In the genomic region with DNA sequence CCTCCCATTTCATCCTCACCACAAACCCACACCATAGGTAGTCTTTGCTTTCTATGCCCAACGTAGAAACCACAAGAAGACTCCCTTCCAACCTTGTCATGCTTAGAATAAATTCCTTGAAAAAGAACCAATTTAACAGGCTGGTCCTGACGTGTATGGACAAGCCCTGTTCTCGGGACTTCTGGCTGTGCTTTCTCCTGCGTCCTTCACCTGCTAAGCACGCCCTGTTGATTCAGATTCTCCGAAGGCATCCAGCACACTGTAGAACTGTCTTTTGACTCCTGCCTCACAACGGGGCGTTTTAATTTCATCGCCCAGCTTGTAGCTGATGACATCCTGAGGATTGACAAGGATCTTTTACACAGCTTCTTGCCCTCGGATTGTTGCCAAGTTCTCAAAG, we compare ENCODE assay signal across 14 mouse cellular contexts. TPM values are rescaled to one million over a fixed set of nuclear protein-coding genes. Genes with fewer than 3 reads are reported as not detected.
"Had no signal": no experiment of that assay in that cellular context is flagged by ENCODE, and none has a peak within 500 bp of the region (broad histone marks: within the 10 kb centered on the region; RNA-seq: fewer than 3 reads in every experiment).

No protein-coding gene starts in this region.

- H3K27me3 ChIP-seq: liver, embryonic 13.5 days had no signal

- H3K4me2 ChIP-seq: liver, embryonic 13.5 days; midbrain, embryonic 11.5 days had no signal

- H3K9ac ChIP-seq: liver, embryonic 13.5 days had no signal

- H3K27ac ChIP-seq: kidney, postnatal 0 days; layer of hippocampus, adult 2 months; liver, embryonic 13.5 days had no signal

- DNase-seq: kidney, postnatal 25 days; layer of hippocampus, adult 9-11 months; liver, embryonic 13.5 days; lung, adult 2 months; lung, postnatal 14 days; lung, postnatal 4 days; midbrain, embryonic 14.5 days; thymus, adult 18-20 months; thymus, postnatal 36 days had no signal

- H3K4me1 ChIP-seq: liver, embryonic 13.5 days had no signal

- H3K4me3 ChIP-seq: layer of hippocampus, adult 2 months; liver, embryonic 13.5 days had no signal

- H3K9me3 ChIP-seq: liver, embryonic 13.5 days had no signal

- H3K36me3 ChIP-seq: liver, embryonic 13.5 days had no signal

RNA-seq across cellular contexts. Expression of gene Lrguk, which starts 52.7 kb away (rescaled TPM):
- polyA plus RNA-seq: liver, adult 2 months; small intestine, adult 2 months had no signal
